Mouse (Mus musculus) liver, embryonic 14.5 days (tissue): Measurements from ENCODE around the gene Adm. TPM values are rescaled to one million over a fixed set of nuclear protein-coding genes. Genes with fewer than 3 reads are reported as not detected.

ENCODE experiments used
- ATAC-seq: fragments of 200-750 bp; cut with Nextera tagmentation; 2 replicates; pipeline ENCODE4 v1.8.0; 2017; ENCODE audit warnings: moderate number of reproducible peaks, mild to moderate bottlenecking, moderate library complexity; ENCODE audit not compliant: insufficient read depth
- DNase-seq, 3 experiments: peaks; one replicate each; pipeline ENCODE4 v3.0.0-alpha.2; 2012 to 2013; ENCODE audit warnings: low read depth in 3 of 3, low spot score in 3 of 3
- H3K27ac ChIP-seq: fragments of 300-500 bp; sonication (generic); 2 replicates; pipeline ENCODE4 v1.5.1; 2014; ENCODE audit warnings: moderate library complexity, mild to moderate bottlenecking, control low read depth, inconsistent platforms
- H3K27me3 ChIP-seq: fragments of 300-500 bp; sonication (generic); 2 replicates; pipeline ENCODE4 v1.6.1; 2014; ENCODE audit warnings: mild to moderate bottlenecking, low read length, moderate library complexity; ENCODE audit not compliant: control insufficient read depth, insufficient read depth
- H3K36me3 ChIP-seq: fragments of 300-500 bp; sonication (generic); replicated peaks from 2 replicates; pipeline ENCODE4 v1.6.1; 2014; ENCODE audit warnings: low read depth; ENCODE audit not compliant: control insufficient read depth, insufficient read depth
- H3K4me1 ChIP-seq, 2 experiments: fragments of 200-500 bp in 1 of 2; fragments of 300-500 bp in 1 of 2; sonication (generic) in 1 of 2; replicated peaks; 2 replicates each; pipeline ENCODE4 v1.6.1; 2012 to 2014; ENCODE audit warnings: antibody characterized with exemption in 1 of 2, inconsistent platforms in 1 of 2, low read length in 1 of 2; ENCODE audit not compliant: control insufficient read depth in 2 of 2, insufficient read depth in 2 of 2
- H3K4me2 ChIP-seq: fragments of 300-500 bp; sonication (generic); 2 replicates; pipeline ENCODE4 v1.6.1; 2014; ENCODE audit warnings: low read depth, mild to moderate bottlenecking, control low read depth, moderate library complexity
- H3K4me3 ChIP-seq, 2 experiments: fragments of 200-500 bp in 1 of 2; fragments of 300-500 bp in 1 of 2; sonication (generic) in 1 of 2; 2 replicates each; pipeline ENCODE4 v1.5.1; 2012 to 2014; ENCODE audit warnings: low read depth in 2 of 2, low read length in 2 of 2, mild to moderate bottlenecking in 2 of 2, control low read depth in 1 of 2, inconsistent platforms in 1 of 2, moderate library complexity in 1 of 2; ENCODE audit not compliant: insufficient read depth in 1 of 2
- H3K9ac ChIP-seq: fragments of 300-500 bp; sonication (generic); replicated peaks from 2 replicates; pipeline ENCODE4 v1.6.1; 2014; ENCODE audit warnings: mild to moderate bottlenecking, control low read depth, moderate library complexity
- H3K9me3 ChIP-seq: fragments of 300-500 bp; sonication (generic); 2 replicates; pipeline ENCODE4 v1.6.1; 2016; ENCODE audit warnings: low read length, mixed read lengths; ENCODE audit not compliant: control insufficient read depth
- CTCF ChIP-seq: IDR thresholded peaks from 2 replicates; pipeline ENCODE4 v1.5.1; 2016; ENCODE audit warnings: antibody characterized with exemption, low read depth, control low read depth
- EP300 ChIP-seq: IDR thresholded peaks from 2 replicates; pipeline ENCODE4 v1.6.1; 2016; ENCODE audit warnings: antibody characterized with exemption, low read depth
- WGBS: fragments of 180-500 bp; shearing (Covaris S2); extraction: QIAGEN DNeasy Blood & Tissue Kit; methylation state at CpG from one replicate; pipeline ENCODE4 v1.1.7; 2014; ENCODE audit not compliant: insufficient replicate concordance; 5-methylcytosine and 5-hydroxymethylcytosine counted together
- polyA plus RNA-seq, 2 experiments: library from polyadenylated mRNA; depleted of rRNA in 1 of 2; stranded (reverse) in 1 of 2; unstranded in 1 of 2; fragments of >200 nt; fragmentation: Nextera tagmentation in 1 of 2; extraction: Ambion mirVana in 1 of 2; gene quantifications; 2 replicates each; pipeline versions ENCODE4 v1.2.1 to v1.2.3; 2012 to 2014

The Adm gene
- polyA plus RNA-seq, 2 experiments = 1.4 to 1.5 TPM

GRCm38 (mm10) chr7:110615151-110615631, 12.3 kb upstream of the Adm start:
- ATAC-seq = peak; percentile 26; the same call in 1 of the 2 replicates
- TF ChIP-seq CTCF = no peak
- no peak for TF ChIP-seq EP300
- peaks cover 55% of the 10 kb centered on the region for H3K27me3 ChIP-seq

GRCm38 (mm10) chr7:110615792-110616191, 11.7 kb upstream of the Adm start:
- Histone ChIP-seq H3K27me3 (peaks cover 55% of the 10 kb centered on the region), H3K4me2 (peak overlapping the region; percentile 61), H3K9me3 (no peaks in the 10 kb centered on the region), H3K4me3 (no peak overlapping the region), H3K4me1 (peaks cover 0 to 12% of the 10 kb centered on the region in 2 experiments; a peak in 2 of 4 replicates), H3K36me3 (no peaks in the 10 kb centered on the region), H3K9ac (no peak overlapping the region), H3K27ac (no peak overlapping the region)
- TF ChIP-seq CTCF = no peak
- no peak for TF ChIP-seq EP300
- peak; percentile 32; the same call in 1 of the 2 replicates for ATAC-seq
- DNase-seq = no peak
- 3% methylated on average over 11 of the region's 11 CpGs for WGBS

More at GRCm38 (mm10) chr7:110615151-110615631, 12.3 kb upstream of the Adm start:
- Histone ChIP-seq H3K4me2 (peak overlapping the region; percentile 61), H3K9me3 (no peaks in the 10 kb centered on the region), H3K27ac (peak overlapping the region; percentile 50), H3K9ac (peak overlapping the region; percentile 16; the same call in 1 of the 2 replicates), H3K4me1 (peaks cover 0 to 12% of the 10 kb centered on the region in 2 experiments; a peak in 2 of 4 replicates), H3K36me3 (no peaks in the 10 kb centered on the region), H3K4me3 (peak overlapping the region; percentile 58 to 64)
- 1% methylated on average over 19 of the region's 20 CpGs for WGBS
- no peak for DNase-seq

GRCm38 (mm10) chr7:110619086-110619611, 8.3 kb upstream of the Adm start:
- TF ChIP-seq CTCF (no peak), EP300 (no peak)
- Histone ChIP-seq H3K36me3 (no peaks in the 10 kb centered on the region), H3K4me1 (peaks cover 0 to 9% of the 10 kb centered on the region in 2 experiments; a peak in 2 of 4 replicates), H3K27ac (no peak overlapping the region), H3K27me3 (peaks cover 52% of the 10 kb centered on the region), H3K4me3 (no peak overlapping the region), H3K4me2 (no peak overlapping the region), H3K9ac (no peak overlapping the region), H3K9me3 (no peaks in the 10 kb centered on the region)
- 3% methylated on average over 9 of the region's 9 CpGs for WGBS
- no peak for DNase-seq
- ATAC-seq = no peak

- WGBS = 31% methylated on average over 2 of the region's 2 CpGs
- peaks cover 0 to 5% of the 10 kb centered on the region in 2 experiments; a peak in 2 of 4 replicates for H3K4me1 ChIP-seq
- no peak overlapping the region for H3K4me2 ChIP-seq
- DNase-seq (no peak), ATAC-seq (no peak)
- H3K9ac ChIP-seq = no peak overlapping the region
- TF ChIP-seq CTCF = no peak
- TF ChIP-seq EP300 = no peak
- no peak overlapping the region for H3K4me3 ChIP-seq
- H3K9me3 ChIP-seq = no peaks in the 10 kb centered on the region
- no peak overlapping the region for H3K27ac ChIP-seq
- peaks cover 59% of the 10 kb centered on the region for H3K27me3 ChIP-seq
- no peaks in the 10 kb centered on the region for H3K36me3 ChIP-seq
These were observed 3.4 kb upstream of the Adm start for GRCm38 (mm10) chr7:110624067-110624466.

- TF ChIP-seq EP300 (no peak), CTCF (no peak)
- peaks cover 63% of the 10 kb centered on the region for H3K27me3 ChIP-seq
- H3K4me1 ChIP-seq = no peaks in the 10 kb centered on the region
- WGBS = 67% methylated on average over 13 of the region's 13 CpGs
- H3K27ac ChIP-seq = no peak overlapping the region
- DNase-seq = no peak
- H3K9ac ChIP-seq = no peak overlapping the region
- ATAC-seq = no peak
- no peaks in the 10 kb centered on the region for H3K9me3 ChIP-seq
- no peak overlapping the region for H3K4me2 ChIP-seq
- no peak overlapping the region for H3K4me3 ChIP-seq
- no peaks in the 10 kb centered on the region for H3K36me3 ChIP-seq
These were observed 2.5 kb upstream of the Adm start for GRCm38 (mm10) chr7:110624961-110625360.
